Mouse (Mus musculus) R1 (cell line): ENCODE results near the gene Urgcp.
A peak's percentile ranks its signal among the peaks of the same experiment; 100 is the strongest.
"Not testable (repeated sequence)": the region's sequence is repeated elsewhere in the genome, so short reads cannot be mapped to it uniquely, and the experiment has no call there.

Experiments
- DNase-seq: peaks from one replicate; pipeline ENCODE4 v3.0.0-alpha.2; 2018; ENCODE audit warnings: low read depth, low spot score

Gene Urgcp

DNA sequence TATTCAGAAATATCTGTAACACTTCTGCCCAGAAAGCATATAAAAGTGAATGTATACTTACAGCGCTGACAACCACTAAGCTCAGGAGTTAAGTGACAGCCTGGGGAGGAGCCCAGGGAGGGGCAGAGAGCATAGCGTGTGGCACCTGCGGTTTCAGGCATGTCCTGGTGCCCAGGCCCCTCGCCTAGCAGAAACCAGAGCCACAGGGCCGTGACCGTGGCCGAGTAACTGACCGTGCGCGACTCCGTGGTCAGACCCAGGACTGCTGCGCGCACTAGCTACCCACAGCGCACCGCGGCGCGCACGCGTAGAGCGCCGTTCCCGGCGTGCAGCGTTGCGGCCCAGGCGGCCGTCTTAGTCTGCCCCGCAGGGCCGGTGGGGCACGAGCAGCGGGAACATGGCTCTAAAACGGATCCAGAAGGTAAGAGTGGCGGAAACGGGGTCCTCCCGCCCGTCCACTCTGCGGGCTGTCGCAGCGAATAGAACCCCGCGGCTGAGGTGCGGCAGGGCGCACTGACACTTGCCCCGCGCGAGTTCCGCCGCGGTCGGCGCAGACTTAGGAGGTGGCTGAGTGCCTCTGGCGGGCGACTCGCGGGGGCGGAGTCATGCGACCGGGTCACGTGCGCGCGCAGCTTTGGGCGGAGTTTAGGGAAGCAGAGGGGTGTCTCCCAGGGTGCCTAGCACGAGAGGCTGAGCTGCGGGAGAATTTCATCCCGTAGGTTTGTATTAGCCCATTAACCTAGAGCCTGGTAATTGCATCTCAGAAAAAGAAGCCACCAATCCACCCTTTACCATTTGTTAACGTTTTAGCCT lies at the start of gene Urgcp:
Urgcp (minus strand) TSS at position 557 of the 813 bp plus-strand sequence.
- DNase-seq = peak; percentile 94

GRCm38 (mm10) chr11:5809487-5809886 lies 47.3 kb upstream of the Urgcp start:
- DNase-seq = not testable (repeated sequence)

- DNase-seq = no peak
These were observed 45.8 kb upstream of the Urgcp start for GRCm38 (mm10) chr11:5807956-5808355.

DNA sequence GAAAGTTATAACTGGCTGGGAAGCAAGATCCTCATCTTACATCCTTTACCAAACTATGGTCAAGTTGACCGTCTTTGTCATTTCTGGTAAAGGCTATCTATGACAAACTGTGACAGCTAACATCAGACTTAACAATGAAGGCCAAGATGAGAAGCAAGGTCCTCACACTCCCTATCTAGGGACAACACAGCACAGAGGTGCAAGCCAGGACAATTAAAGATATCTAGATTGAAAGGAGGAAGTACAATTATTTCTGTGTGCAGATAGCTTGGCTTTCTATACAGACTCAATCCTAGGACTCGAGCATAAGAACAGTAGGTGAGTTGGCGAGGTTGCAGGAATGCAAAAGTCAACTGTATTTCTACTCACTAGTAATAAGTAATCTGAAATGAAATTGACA lies 43.5 kb upstream of the Urgcp start:
- no peak for DNase-seq

GRCm38 (mm10) chr11:5804174-5804573 lies 42.0 kb upstream of the Urgcp start:
- DNase-seq = no peak

DNA sequence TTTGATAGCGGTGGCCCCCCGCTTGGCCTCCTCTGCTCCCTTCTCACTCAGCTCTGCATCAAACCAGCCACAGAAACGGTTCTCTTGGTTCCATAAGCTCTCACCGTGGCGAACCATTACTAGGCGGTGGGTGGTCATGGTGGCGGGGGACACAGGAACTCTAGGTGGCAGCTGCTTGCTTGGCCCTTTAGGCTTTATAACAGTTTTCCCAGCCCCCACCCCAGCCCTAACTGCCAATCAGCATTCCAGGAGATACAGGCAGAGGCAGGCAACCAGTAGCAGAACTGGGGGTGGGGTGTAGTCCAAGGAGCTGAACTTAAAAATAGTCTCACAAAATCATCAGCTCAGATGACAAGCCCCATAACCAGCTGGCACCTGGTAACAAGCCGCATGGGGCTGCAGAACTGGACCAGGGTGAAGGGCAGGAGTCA lies 41.4 kb upstream of the Urgcp start, which contains the start of gene Pgam2:
Pgam2 (minus strand) TSS at position 183 of the 431 bp plus-strand sequence.
- peak; percentile 49 for DNase-seq

- DNase-seq = peak; percentile 34
These were observed 40.5 kb upstream of the Urgcp start for GRCm38 (mm10) chr11:5802457-5803217.

DNA sequence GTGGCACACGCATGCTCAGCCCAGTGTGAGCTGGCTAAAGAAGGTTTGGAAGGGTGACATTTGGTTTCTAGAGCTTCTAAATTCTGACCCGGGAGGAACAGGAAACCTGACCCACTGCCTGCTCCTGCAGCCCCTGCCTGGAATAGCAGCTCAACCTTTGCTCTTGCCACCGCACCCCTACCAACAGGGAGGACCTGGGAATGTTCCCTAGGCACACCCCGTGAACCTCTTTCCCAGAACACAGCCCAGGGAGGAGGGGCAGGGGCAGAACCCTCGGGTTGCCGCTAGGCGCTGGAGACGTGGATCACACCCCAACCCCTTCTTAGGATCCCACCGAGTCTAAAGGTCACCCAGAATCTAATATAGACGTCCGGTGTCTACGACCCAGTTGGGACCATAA lies 39.8 kb upstream of the Urgcp start:
- DNase-seq = peak; percentile 69

- DNase-seq = no peak
These were observed 39.3 kb upstream of the Urgcp start for GRCm38 (mm10) chr11:5801511-5801910.

DNA sequence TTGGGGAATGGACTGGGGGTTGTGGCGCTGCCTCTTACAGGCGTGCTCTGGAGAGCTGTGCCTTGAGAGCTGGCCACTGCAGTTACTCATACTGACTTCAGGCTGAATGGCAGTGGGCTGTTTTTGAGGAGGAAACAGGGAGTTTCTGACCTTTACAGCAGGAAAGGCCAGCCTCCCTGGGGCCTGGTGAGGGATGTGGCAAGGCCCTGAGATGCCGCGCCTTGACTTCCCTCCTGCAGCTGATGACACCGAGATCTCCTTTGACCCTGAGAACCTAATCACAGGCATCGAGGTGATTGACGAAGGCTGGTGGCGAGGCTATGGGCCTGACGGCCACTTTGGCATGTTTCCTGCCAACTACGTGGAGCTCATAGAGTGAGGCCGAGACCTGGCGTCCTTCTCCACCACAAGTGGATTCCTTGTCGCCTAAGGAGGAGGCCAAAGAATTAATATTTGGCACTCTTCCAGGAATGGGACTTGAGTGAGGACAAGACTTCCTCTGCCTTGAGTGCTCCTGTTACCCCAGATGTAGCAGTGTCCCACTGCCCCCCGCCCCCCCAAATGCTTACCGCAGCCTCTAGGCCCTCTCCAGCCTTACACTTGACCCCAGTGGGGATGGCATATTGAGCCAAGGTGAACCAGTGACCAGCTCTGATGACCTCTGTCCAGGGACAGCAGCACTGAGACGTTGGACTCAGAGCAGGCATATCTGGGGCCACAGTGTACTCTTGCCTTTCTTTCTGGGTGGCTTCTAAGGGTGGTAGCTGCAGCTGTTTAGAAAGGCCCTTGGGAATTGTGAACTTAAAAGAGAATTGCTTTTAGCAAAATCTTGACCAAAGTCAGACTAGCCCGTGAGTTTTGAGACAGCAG lies 37.7 kb upstream of the Urgcp start:
- no peak for DNase-seq

DNA sequence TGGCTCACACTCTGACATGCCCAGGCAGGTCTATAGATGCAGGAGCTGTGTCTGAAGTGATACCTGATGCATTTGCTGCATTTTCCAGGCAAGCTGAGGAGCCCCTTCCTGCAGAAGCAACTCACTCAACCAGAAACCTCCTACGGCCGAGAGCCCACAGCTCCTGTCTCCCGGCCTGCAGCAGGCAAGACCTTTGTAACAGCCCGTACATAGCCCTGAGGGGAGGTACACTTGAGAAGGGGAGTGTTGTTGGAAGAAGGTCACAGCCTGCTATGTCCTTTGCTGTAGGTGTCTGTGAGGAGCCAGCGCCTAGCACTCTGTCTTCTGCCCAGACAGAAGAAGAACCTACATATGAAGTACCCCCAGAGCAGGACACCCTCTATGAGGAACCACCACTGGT lies 35.8 kb upstream of the Urgcp start:
- DNase-seq = no peak

- DNase-seq = peak; percentile 74
These were observed 35.2 kb upstream of the Urgcp start for GRCm38 (mm10) chr11:5797371-5797770.

DNA sequence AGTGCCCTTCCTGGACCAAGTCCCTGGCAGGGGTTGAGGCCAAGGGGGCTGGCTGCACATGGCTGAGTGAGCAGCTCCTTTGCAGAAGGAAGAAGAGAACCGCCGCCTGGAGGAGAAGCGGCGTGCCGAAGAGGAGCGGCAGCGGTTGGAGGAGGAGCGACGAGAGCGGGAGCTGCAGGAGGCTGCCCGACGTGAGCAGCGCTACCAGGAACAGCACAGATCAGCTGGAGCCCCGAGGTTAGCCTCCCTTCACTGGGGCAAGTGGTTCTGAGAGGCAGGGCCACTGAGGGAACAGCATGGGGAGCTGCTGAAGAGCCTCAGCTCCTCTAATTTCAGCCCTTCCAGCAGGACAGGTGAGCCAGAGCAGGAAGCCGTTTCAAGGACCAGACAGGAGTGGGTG lies 34.8 kb upstream of the Urgcp start:
- peak; percentile 46 for DNase-seq

GRCm38 (mm10) chr11:5795706-5796105 lies 33.5 kb upstream of the Urgcp start:
- DNase-seq = no peak

DNA sequence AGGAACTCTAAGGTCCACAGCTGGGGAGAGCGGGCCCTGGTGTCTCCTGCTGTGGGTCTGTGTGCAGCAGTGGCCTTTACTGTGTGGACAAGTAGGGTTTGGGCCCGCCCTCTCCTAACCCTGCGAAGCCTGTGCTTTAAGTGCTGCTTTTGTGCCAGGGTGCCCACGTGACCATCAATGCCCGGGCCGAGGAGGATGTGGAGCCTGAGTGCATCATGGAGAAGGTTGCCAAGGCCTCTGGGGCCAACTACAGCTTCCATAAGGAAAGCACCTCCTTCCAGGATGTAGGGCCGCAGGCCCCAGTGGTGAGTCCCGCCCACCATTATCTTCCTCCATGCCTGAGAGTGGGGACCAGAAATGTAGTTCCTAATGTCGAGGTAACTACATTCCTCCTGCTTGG lies 33.1 kb upstream of the Urgcp start:
- DNase-seq = no peak

DNA sequence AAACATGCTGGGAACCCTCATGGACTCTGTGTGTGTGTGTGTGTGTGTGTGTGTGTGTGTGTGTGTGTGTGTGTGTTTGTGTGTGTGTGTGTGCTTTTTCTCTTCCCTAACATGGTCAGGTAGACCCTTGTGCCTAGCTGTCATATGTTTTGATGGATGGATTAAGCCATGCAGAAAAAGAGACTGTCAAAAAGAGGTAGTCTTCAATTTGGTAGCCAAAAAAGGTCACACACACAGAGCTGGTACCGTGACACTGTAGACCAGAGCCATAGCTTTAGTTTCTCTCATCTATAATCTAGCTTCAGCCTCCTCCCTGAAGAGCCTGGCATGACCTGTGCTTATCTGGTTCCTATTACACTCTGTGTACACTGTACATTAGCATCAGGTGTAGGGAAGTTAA lies 28.3 kb upstream of the Urgcp start:
- no peak for DNase-seq

DNA sequence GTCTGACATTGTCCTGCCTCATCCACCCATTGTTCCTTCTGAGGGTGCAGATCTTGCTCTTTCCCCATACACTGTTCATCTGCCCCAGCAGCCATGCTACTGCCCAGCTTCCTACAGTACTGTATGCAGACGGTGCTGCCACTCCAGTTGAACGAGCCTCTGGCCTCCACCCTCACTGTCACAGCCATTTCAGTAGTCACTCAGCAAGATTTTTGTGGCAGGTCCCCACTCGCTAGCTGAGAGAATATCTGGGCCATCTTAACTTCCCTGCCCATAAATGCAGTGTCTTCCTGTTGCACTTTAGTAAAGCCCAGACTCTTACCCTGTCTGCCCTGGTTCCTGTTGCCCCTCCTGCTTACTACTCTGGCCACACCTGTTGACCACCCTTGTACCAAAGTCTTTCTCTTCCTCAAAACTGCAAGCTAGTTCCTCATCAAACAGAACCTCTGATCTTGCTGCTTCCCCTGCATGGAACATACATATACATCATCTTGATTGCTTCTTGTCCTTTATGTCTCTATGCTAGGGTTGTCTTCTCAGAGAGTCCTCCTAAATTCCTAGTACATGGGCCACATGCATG lies 27.7 kb upstream of the Urgcp start:
- DNase-seq = no peak

DNA sequence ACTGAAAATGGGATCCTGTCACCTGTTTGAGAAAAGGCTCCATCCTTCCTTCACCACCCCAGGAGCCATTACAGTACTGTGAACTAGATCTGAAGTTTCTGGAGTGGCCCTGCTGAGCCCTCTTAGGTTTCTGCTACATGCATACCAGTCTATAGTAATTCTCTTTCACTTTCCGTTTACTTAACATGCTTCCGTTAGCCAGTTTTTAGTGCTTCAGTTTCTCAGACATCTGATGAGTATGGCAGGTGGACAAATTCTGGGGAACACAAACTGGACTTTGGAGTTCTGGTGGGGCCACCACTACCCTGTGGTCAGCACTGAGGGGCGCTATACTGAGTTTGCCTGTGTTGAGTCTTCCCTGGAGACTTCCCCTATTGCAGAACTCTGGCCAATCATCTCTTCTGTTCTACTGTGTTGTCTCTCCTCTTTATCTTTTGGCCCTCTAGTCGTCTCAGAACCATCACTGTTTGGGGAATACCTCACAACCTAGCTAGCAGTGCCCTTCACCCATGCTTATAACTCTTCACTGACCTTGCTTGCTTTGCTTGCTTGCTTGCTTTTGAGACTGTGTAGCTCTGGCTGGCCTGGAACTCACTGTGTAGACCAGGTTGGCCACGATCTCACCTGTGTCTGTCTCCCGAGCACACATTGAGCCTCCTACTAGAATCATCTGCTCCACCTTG lies 27.0 kb upstream of the Urgcp start:
- DNase-seq = no peak

- DNase-seq = peak; percentile 98
These were observed 26.2 kb upstream of the Urgcp start, which contains the start of gene Dbnl for GRCm38 (mm10) chr11:5788056-5789014. Gene Dbnl (plus strand): TSS chr11:5788488.

GRCm38 (mm10) chr11:5787671-5788055 lies 25.5 kb upstream of the Urgcp start:
- DNase-seq = no peak
